In genomic region chr3:34107631-34108030, GRCm38 (mm10) we compare ENCODE assay signal across 24 mouse cellular contexts. TPM values are rescaled to one million over a fixed set of nuclear protein-coding genes. Genes with fewer than 3 reads are reported as not detected.
DNase-seq lines count a peak whose midpoint lies in the region; ATAC-seq and TF ChIP-seq lines count a peak whose summit lies in the region.
"Had no signal": no experiment of that assay in that cellular context is flagged by ENCODE, and none has a peak within 500 bp of the region (broad histone marks: within the 10 kb centered on the region; RNA-seq: fewer than 3 reads in every experiment).

No protein-coding gene starts in this region.

- in situ Hi-C loops in Patski (cut with MboI; ENCODE audit: low pct_unique_long_range_greater_than_20kb), result no loop called here

- 78% methylated on average over 3 of the region's 3 CpGs for WGBS in midbrain, embryonic 13.5 days
- WGBS in midbrain, embryonic 10.5 days, result 84% methylated on average over 3 of the region's 3 CpGs

- 0 out of 2 replicates have a peak overlapping the region, but pooled peaks have one; percentile 5 for H3K4me2 ChIP-seq in midbrain, embryonic 13.5 days (replicated peaks)
- H3K4me2 ChIP-seq: forebrain, embryonic 12.5 days; heart, embryonic 11.5 days; hindbrain, embryonic 14.5 days had no signal

- peaks cover 16% of the 10 kb centered on the region for H3K4me1 ChIP-seq in midbrain, embryonic 13.5 days (replicated peaks)
- peaks cover 30% of the 10 kb centered on the region for H3K4me1 ChIP-seq in midbrain, embryonic 10.5 days

- peak; percentile 90 for ATAC-seq in frontal cortex, adult (ENCODE audit: low TSS enrichment)
- ATAC-seq in midbrain, embryonic 13.5 days, result no peak
- no peak for ATAC-seq in Patski
- ATAC-seq: activated CD4-positive, CD25-positive, alpha-beta regulatory T cell, adult 4 months; CD4-positive, CD25-positive, alpha-beta regulatory T cell, adult 4 months; hindbrain, postnatal 0 days; inflammation-experienced regulatory T-cells, adult 6 months; intestine, embryonic 16.5 days had no signal

- POLR2A ChIA-PET in Patski (lab: Charles Lee), result no interaction called here

- no peak for TF ChIP-seq CTCF in Patski (IDR thresholded peaks at IDR 0.05)

- H3K27ac ChIP-seq in midbrain, embryonic 13.5 days, result no peak overlapping the region
- no peak overlapping the region for H3K27ac ChIP-seq in midbrain, embryonic 10.5 days (replicated peaks)
- H3K27ac ChIP-seq: forebrain, embryonic 12.5 days; gastrocnemius, adult 2 months; hindbrain, embryonic 14.5 days; hindbrain, postnatal 0 days had no signal

- H3K27me3 ChIP-seq in midbrain, embryonic 13.5 days, result peaks cover 9% of the 10 kb centered on the region
- H3K27me3 ChIP-seq in midbrain, embryonic 10.5 days (ENCODE audit: low read depth, poor library complexity, severe bottlenecking), result peaks cover 25% of the 10 kb centered on the region
- peaks cover 42% of the 10 kb centered on the region for H3K27me3 ChIP-seq in Patski
- H3K27me3 ChIP-seq: forebrain, embryonic 12.5 days had no signal

- H3K9ac ChIP-seq in midbrain, embryonic 13.5 days (replicated peaks), result no peak overlapping the region
- H3K9ac ChIP-seq: forebrain, embryonic 12.5 days; hindbrain, embryonic 14.5 days had no signal

- DNase-seq in frontal cortex, postnatal 10 days (ENCODE audit: low spot score in 2 of 2), result no peak
- DNase-seq in midbrain, embryonic 10.5 days (ENCODE audit: low spot score), result no peak
- peak; percentile 4 for DNase-seq in Patski (ENCODE audit: low read depth, low spot score)
- peak; percentile 57 for DNase-seq in brain, adult 2 months (ENCODE audit: low read depth, low spot score)
- DNase-seq in left cerebral cortex, adult 9 months (ENCODE audit: low spot score in 2 of 2), result no peak
- DNase-seq: adrenal gland, adult 8-10 months; adrenal gland, postnatal 25 days; cerebellum, adult 18-20 months; cerebellum, adult 9-10 months; cerebellum, postnatal 14 days; gastrocnemius, adult 2 months; gastrocnemius, postnatal 14 days; heart, postnatal 14 days; heart, postnatal 4 days had no signal

- CTCF ChIA-PET in Patski (lab: Charles Lee), result interaction anchor here (0.8 kb wide), 1 partner anchor 9 kb away, joined by 3 read pairs; no protein-coding TSS in a partner anchor

- H3K4me3 ChIP-seq in midbrain, embryonic 13.5 days (replicated peaks), result no peak overlapping the region
- no peak overlapping the region for H3K4me3 ChIP-seq in midbrain, embryonic 10.5 days
- H3K4me3 ChIP-seq: forebrain, embryonic 12.5 days; gastrocnemius, adult 2 months had no signal

- no peaks in the 10 kb centered on the region for H3K9me3 ChIP-seq in midbrain, embryonic 13.5 days
- H3K9me3 ChIP-seq in midbrain, embryonic 10.5 days (replicated peaks), result no peaks in the 10 kb centered on the region
- H3K9me3 ChIP-seq: forebrain, embryonic 12.5 days had no signal

- no peaks in the 10 kb centered on the region for H3K36me3 ChIP-seq in midbrain, embryonic 13.5 days
- no peaks in the 10 kb centered on the region for H3K36me3 ChIP-seq in midbrain, embryonic 10.5 days
- H3K36me3 ChIP-seq: forebrain, embryonic 12.5 days had no signal

RNA-seq across cellular contexts. Expression of gene Dnajc19, which starts 26.5 kb away (rescaled TPM):
- 132 and 146 TPM in 2 replicates for polyA plus RNA-seq in midbrain, embryonic 13.5 days (2015; fragmentation: Nextera tagmentation; extraction: Ambion mirVana)
- 189 and 196 TPM in 2 replicates for polyA plus RNA-seq in midbrain, embryonic 10.5 days (2016; fragmentation: Nextera tagmentation; extraction: Ambion mirVana)
- polyA plus RNA-seq in Patski (2021), result 90.9 TPM

Comparison
In these comparisons a context has a peak if more than half of its experiments do, and no peak if none do; other contexts are left out.
1. DNase-seq: peak in Patski (single experiment) and brain, adult 2 months (single experiment); none in frontal cortex, postnatal 10 days (0 of 2), midbrain, embryonic 10.5 days (single experiment) and left cerebral cortex, adult 9 months (0 of 2).